Mouse (Mus musculus): Measurements from ENCODE around the gene Prkn. TPM values are rescaled to one million over a fixed set of nuclear protein-coding genes. Genes with fewer than 3 reads are reported as not detected.
"Not testable (repeated sequence)": the region's sequence is repeated elsewhere in the genome, so short reads cannot be mapped to it uniquely, and the experiment has no call there.

Gene Prkn
- total RNA-seq, 2 experiments from 2014 or later = 1.3 TPM; not detected in 1

DNA sequence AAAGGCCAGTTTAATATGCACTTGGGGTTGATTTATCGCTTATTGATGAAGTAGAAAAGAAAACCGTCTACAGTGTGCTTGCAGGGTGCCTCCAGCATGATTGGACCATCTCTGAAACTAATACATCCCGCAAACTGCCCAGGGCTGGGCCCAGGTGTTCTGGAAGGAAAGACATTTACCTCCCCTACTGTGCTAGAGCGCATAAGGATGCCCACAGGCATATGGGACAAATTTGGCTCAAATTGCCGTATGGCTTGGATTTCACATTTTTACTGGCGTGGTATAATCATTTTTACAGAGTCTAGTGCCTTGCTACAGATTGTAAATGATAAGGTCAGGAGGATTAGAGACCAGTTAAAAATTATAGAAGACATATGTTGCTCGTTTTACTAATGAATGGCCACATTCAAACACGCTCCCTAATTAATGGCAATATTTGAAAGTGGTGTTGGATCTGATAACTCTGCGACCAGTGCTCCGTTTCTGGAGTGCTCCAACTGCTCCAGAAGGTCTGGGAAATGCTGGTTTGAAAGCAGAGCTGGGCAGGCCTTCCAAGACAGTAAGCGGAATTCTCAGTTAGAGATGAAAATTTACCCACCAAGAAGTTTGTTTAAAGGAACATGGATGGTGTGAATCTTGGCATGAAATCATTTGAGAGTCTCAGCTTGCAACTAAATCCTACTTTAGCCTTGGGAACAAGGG lies 1150.4 kb downstream of the Prkn start:
- no peak for ATAC-seq (replicated peaks; ENCODE audit: low FRiP score, poor library complexity, severe bottlenecking)

DNA sequence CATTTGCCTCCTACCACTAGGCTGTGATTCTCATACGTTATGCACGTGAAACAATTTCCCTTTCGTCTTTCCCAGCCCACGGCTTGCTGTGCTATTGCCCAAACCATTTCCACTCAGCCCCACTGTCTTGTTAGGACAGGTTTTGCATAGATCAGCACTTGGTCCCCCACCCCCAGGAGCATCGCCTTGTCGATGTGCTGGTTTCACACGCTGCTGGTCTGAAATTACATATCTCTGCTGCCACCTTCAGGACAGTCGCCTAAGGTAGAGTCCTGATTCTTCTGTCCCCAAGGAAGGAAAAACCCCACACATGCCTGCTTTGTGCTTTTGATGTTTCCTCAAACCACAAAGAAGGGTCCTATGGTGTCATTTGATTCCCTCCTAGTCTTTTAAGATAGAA lies 1153.1 kb downstream of the Prkn start:
- no peak for ATAC-seq (replicated peaks; ENCODE audit: low FRiP score, poor library complexity, severe bottlenecking)

DNA sequence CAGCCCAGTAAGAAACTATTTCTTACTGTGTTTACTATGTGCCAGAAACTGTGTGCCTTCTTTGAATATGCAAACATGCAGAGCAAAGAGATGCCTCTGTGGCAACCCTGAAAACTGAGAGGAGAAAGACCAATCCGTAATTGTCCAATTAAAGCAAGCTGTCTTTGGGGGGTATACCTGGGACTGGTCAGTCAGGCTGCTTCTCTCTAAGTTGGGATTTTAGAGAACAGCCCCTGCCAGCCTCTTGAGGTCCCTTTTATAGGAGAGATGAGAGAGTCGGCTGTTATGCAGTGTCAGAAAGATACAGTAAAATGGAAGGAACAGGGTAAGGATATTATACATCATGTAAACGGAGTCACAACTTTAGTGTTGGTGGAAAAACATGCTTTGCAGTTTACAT lies 1154.1 kb downstream of the Prkn start:
- ATAC-seq (replicated peaks; ENCODE audit: low FRiP score, poor library complexity, severe bottlenecking) = no peak

DNA sequence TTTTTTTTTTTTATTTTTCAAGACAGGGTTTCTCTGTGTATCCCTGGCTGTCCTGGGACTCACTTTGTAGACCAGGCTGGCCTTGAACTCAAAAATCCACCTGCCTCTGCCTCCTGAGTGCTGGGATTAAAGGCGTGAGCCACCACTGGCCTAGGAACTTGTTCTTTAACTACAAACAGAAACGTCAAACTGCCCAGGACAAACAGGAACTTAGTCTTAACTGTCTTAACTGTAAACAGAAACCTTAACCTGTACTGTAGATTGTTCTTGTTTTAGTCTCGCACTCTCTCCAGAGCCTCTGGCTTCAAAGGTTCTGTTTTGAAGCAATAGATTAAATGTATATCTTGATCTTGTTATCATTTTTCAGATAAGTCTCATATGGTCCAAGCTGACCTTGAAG lies 1154.6 kb downstream of the Prkn start:
- not testable (repeated sequence) for ATAC-seq (replicated peaks; ENCODE audit: low FRiP score, poor library complexity, severe bottlenecking)

DNA sequence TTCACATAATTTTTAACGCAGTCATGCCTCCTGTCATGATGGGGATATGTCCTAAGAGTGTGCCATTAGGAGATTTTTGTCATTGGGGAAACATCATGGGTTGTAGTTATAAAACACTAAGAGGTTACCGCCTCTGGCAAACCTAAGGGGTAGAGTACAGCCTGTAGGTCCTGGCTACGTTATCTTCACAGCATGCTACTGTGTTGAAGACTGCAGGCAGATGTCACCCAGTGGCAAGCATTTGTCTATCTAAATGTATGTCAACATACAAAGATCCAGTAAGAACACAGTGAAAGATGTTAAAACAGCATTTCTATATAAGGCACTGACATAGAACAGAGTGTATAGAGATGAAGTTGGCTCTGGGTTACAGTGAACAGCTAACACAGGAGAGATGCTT lies 1155.3 kb downstream of the Prkn start:
- ATAC-seq (replicated peaks; ENCODE audit: low FRiP score, poor library complexity, severe bottlenecking) = no peak

DNA sequence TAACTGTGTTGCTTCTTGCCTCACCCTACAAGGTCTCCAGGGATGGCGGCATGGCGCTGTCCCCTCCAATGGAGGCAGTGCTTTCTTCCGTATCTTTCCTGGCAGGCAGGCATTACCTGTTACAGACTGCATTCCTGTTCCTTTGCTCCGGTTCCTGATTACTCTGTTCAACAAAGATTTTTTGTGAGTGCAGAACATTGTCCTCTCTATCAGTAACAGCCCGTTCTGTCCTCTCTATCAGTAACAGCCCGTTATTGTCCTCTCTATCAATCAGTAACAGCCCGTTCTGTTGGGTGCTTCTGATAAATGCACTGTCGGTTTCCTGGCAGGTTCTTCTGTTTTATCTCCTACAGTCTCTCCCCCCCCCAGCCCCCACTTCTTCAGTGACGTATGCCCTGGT lies 1156.1 kb downstream of the Prkn start:
- ATAC-seq (replicated peaks; ENCODE audit: low FRiP score, poor library complexity, severe bottlenecking) = no peak

DNA sequence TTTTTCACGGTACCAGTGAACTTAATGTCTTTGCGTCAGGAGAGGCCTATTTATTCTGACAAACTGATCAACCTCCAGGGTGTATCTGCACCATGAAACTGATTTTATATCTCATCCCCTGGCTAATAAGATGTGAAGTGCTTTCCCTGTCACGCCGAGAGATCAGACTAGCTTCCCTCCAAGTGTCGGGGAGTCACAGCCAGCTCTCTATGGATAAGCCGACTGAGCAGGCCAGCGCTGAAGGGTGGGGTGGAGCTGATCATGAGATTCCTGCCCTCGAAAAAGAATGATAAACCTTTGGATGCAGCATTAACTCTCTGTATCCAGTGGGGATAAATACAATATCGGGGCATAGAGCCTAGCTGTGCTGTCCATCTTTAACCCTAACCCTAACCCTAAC lies 1160.1 kb downstream of the Prkn start:
- ATAC-seq (replicated peaks; ENCODE audit: low FRiP score, poor library complexity, severe bottlenecking) = no peak

DNA sequence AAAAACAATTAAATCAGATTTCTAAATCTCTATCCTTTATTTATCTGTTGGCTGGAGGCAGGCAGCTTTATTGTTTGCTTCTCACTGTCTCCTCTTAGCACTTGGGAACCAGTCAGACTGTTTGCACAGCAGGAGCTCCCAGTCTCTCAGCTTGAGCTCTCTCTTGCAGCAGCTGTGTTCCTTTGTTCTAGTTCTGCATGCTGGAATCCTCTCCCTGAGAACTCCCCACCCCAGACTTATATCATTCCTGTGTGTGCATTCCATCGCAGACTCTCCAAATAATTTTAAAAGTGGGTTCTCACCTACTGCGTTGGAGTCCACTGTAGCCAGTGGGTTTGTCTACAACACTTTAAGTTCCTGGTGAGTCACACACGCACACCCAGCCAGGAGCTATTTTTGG lies 1181.1 kb downstream of the Prkn start:
- ATAC-seq (replicated peaks; ENCODE audit: low FRiP score, poor library complexity, severe bottlenecking) = no peak

DNA sequence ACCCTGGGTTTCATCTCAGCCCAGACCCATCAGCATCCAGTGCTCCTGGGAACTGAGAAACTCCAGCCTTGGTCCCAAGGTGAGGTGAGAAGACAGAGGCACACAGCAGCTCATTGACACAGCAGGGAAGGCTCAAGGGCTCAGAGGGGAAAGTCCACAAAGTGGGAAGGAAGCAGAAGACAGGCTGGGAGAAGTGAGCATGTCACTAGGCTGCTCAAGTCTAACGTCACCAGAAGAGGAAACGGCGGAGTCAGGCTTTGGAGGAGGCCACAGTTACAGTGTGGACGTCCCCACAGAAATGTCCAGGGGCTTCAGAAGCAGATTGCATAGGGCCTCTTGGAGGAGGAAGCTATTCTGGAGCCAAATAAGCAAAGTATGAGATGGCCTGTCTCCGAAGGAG lies 1189.2 kb downstream of the Prkn start:
- no peak for ATAC-seq (replicated peaks; ENCODE audit: low FRiP score, poor library complexity, severe bottlenecking)

DNA sequence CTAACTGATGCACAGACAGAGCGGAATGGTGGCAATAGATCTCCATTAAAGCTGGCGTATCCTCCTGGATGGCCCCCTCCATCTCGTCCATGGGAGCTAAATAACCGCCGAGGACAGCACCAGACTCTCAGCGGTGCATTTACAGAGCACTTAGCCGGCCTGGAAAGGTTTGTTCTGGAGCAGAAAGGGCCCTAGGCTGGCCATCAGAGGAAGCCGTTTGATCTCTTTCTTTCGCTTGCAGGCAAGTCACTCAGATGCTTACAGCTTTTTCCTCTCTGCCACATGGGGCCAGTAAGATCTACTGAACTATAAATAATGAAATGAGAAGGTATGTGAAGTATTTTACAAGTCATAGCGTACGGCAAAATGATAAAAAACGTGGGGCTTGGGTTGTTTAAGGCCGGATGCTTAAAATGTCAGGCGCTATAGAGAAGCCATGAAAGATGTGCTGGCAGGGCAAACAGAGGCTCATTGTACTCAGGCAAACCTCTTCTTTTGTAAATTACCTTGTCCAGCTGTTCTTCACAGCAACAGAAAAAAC lies 1189.8 kb downstream of the Prkn start:
- ATAC-seq (replicated peaks; ENCODE audit: low FRiP score, poor library complexity, severe bottlenecking) = no peak

DNA sequence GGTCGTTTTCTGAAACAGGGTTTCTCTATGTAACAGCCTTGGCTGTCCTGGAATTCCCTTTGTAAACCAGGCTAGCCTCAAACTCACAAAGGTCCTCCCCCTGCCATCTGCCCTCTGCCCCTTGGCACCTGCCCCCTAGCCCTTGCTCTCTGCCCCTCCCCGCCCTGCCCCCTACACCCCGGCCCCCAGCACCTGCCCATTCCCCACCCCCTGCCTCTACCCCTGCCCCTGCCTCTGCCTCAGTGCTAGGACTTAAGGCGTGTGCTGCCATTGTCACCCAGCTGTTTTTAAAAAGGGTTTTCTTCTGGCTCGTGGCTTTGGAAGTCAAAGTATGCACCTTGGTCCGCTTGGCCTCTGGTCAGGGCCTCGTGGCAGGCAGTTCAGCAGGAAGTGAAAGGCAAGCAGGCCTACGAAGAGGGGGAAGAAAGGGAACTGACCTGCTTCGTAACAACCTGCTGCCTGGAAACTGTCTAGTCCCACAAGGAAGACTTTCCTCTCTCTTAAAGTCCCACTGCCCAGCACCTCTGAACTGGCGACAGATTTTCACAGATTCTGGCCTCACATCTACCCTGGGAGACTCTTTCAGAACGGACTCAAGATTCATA lies 1190.5 kb downstream of the Prkn start:
- no peak for ATAC-seq (replicated peaks; ENCODE audit: low FRiP score, poor library complexity, severe bottlenecking)

DNA sequence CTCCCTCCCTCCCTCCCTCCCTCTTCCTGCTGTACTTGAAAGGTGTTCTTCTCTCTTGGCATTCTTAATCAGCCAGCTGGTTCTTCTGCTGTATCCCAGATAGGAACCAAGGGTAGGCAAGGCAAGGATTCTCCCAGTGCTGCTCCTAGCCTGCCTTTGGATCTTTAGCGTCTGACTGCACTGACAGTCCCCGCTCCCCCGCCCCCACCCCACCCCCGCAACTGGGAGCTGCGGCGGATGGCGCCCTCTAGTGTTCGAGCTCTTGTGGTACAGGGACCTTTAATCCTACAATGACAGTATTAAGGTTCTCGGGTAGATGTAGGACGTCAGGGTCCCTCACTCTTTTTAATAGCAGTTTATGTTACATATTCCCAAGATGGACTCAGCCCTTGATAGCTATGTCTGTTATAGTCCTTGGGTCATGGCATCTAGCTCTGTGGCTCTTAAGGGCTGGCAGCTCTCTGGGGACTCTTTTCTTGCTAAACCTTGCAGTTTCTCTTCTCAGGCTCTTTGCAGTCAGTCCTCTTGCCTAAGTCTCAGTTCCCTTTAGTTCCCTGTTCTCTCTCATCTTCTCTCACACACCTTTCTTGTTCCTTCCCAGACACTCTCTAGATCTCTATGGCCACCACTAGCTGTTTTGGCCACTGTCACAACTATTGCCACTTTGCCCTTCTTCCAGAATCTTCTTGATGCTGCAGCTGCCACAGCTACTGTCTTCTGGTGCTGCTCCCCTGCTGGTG lies 1191.2 kb downstream of the Prkn start:
- no peak for ATAC-seq (replicated peaks; ENCODE audit: low FRiP score, poor library complexity, severe bottlenecking)

DNA sequence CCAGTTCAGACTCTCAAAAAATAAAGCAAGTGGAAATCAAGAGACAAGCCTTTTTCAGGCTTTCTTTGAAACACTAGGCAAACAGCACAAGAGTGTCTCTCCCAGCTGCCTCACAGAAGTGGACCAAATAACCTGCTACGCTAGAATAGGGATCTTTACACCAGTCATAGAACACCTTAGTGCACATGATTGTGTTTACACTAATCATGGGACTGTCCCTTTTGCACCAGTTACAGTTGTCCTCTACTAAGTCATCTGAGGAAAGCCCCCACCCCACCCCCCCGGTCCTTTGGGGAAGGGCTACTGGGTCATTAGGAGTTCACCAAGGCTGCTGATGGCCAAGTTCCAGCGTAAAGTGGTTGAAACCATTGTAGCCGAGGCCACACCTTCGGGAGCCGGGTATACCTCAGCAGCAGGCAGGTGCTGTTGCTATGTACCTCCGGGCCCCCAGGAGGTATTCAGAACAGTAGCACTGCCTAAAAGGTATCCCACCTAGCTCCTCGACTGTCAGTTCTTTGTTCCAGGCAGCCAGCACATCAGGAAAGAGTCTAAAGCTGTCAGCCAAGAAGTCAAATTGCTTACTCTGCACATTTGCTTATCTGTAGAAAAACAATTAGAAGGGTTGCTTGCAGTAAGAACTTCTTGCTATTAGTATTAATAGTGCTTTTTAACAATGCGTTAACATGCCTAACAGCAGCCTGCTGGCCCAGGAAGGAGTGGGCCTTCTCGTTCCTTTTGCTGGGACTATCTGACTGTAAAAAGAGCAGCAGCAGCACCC lies 1192.0 kb downstream of the Prkn start:
- no peak for ATAC-seq (replicated peaks; ENCODE audit: low FRiP score, poor library complexity, severe bottlenecking)

DNA sequence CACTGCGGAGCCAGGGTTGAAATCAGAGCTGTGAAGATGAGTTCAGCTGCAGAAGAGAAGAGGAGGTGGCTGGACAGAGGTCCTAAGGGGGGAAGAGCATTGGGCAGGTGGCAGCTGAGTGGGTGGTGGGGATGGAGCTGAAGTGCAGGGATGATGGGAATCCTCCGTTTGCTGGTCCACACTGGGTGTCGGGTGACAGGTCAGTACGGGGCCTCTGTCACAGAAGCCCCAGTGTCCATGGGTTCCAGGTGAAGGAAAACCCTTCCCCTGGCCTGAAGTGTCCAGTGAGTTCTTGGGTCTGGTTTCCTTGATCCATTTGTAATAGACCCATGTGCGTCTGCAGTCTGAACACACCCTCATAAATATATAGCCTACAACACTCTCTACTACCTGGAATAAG lies 1195.2 kb downstream of the Prkn start:
- no peak for ATAC-seq (replicated peaks; ENCODE audit: low FRiP score, poor library complexity, severe bottlenecking)

DNA sequence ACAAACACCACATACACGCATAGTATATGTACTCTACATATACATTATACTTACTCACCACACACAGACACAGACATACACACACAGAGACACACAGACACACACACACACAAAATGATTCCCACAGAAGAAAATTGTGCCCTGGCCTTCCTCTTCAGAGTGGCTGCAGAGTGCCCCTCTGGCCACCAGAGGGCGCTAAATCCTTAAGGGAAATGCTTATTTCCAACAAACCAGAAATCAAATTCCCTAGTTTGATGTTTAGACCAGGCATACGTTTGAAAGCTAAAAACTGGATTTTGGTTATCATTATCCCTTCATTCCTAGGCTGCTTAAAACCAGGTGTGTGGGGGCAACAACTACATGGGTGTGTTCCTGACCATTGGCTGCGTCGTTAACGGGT lies 1196.0 kb downstream of the Prkn start:
- ATAC-seq (replicated peaks; ENCODE audit: low FRiP score, poor library complexity, severe bottlenecking) = 0 out of 2 replicates have a peak, but pooled peaks have one; percentile 21

DNA sequence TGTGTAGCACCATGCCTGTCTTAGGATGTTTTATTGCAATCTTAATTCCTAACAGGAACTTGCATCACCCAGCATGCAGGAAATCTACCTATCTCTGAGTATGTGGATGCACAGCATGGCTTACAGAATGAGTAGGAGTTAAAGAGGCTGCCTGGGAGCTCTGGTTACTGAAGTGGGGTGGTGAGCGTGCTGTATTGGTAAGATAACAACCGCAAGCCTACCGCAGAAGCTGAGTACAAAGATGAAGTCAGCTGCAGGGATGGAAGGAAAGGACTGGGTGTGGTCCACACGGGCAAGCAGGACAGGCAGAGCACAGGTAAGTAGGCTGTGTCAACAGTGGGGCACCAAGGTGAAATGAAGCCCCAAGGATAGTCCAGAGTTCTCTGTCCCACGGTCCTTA lies 1196.9 kb downstream of the Prkn start:
- ATAC-seq (replicated peaks; ENCODE audit: low FRiP score, poor library complexity, severe bottlenecking) = peak; percentile 87

DNA sequence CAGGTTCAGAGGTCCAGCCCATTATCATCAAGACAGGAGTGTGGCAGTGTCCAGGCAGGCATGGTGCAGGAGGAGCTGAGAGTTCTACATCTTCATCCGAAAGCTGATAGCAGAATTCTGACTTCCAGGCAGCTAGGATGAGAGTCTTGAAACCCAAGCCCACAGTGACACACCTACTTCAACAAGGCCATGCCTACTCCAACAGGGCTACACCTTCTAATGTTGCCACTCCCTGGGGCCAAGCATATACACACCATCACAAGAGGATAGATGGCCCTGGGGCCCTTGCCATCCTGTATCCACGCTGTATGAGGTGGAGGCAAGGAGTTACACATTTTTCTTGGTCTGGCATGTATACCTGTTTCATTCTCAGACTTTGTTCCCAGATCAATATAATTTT lies 1197.4 kb downstream of the Prkn start:
- ATAC-seq (replicated peaks; ENCODE audit: low FRiP score, poor library complexity, severe bottlenecking) = peak; percentile 37; the same call in 1 of the 2 replicates

DNA sequence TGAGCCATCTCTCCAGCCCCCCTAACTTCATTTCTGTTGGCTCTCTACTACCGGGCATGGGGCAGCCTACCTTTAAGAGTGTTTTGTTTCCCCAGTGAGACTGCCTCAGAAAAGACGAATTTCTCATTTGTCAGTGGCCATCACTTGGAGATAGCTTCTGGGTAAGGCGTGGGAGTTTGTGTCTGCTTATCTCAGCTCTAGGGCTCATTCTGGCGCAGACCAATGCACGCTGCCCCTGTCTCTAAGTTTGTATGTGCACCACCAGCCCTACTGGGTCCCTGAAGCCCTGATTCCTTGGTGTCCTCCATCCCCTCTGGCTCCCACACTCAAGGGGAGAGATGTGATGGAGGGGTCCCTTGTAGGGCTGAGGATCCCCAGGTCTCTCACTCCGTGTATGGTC lies 1198.3 kb downstream of the Prkn start:
- ATAC-seq (replicated peaks; ENCODE audit: low FRiP score, poor library complexity, severe bottlenecking) = peak; percentile 69

DNA sequence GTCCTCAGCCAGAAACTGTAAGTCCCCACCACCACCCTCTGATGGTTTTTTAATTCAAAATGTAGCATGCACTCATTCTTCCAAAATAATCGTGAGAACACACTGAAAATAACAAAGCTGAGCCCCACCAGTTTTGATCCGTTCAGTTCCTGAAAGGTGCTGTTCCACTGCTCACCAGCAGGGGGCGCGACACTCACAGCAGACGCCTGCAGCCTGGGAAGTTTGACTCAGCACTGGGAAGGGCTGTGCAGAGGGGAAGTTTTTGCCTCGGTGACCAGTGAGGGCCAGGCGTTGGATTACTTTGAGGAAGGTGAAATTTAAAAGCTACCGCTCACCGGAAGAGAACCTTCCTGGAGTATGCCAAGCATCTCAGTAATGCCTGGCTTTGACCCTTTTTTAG lies 1199.0 kb downstream of the Prkn start:
- peak; percentile 58 for ATAC-seq (replicated peaks; ENCODE audit: low FRiP score, poor library complexity, severe bottlenecking)

DNA sequence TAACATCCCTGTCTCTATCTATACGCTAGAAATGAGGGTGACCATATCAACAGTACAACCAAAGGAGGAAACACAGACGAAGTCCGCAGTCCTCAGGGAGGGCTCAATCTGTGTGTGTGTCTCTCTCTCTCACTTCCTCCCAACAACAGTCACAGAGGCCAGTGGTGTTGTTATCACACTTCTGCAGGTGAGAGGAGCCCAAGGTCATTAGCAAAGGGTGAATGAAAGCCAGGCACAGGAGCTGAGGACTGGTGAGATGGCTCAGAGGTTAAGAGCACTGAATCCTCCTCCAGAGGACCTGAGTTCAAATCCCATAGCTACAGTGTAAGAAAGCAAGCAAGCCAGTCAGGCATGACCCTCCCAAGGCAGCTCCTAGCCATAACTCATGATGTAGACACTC lies 1199.7 kb downstream of the Prkn start:
- ATAC-seq (replicated peaks; ENCODE audit: low FRiP score, poor library complexity, severe bottlenecking) = 0 out of 2 replicates have a peak, but pooled peaks have one; percentile 12

Measured in erythroid progenitor cell, adult 5-6 weeks (primary cell).